Comparison of ENCODE assay signal across 15 mouse cellular contexts in the genomic region with DNA sequence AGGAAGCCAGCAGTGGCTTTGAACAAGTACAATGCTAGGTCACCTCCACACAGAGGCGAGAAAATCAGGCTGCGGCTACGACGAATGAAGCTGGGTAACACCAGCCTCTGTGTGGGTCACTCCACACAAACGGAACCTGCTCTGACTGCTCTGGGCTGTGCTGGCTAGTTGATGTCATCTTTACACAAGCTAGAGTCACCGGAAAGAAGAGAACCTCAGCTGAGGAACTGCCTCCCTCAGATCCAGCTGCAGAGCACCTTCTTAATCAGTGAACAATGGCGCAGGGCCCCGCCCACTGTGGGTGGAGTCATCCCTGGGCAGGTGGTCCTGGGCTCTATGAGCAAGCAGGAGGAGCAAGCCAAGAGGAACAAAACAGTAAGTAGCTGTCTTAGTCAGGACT. TPM values are rescaled to one million over a fixed set of nuclear protein-coding genes. Genes with fewer than 3 reads are reported as not detected.
DNase-seq lines count a peak whose midpoint lies in the region; ATAC-seq lines count a peak whose summit lies in the region.
"Had no signal": no experiment of that assay in that cellular context is flagged by ENCODE, and none has a peak within 500 bp of the region (broad histone marks: within the 10 kb centered on the region; RNA-seq: fewer than 3 reads in every experiment).

No protein-coding gene starts in this region.

- no peaks in the 10 kb centered on the region for H3K4me1 ChIP-seq in limb, embryonic 13.5 days
- peaks cover 7% of the 10 kb centered on the region for H3K4me1 ChIP-seq in limb, embryonic 10.5 days
- H3K4me1 ChIP-seq: midbrain, embryonic 12.5 days; stomach, embryonic 15.5 days had no signal

- H3K9me3 ChIP-seq in limb, embryonic 13.5 days, result no peaks in the 10 kb centered on the region
- no peaks in the 10 kb centered on the region for H3K9me3 ChIP-seq in limb, embryonic 10.5 days (replicated peaks)
- H3K9me3 ChIP-seq: midbrain, embryonic 12.5 days; stomach, embryonic 15.5 days had no signal

- WGBS in limb, embryonic 13.5 days, result 71% methylated on average over 8 of the region's 8 CpGs
- WGBS in limb, embryonic 10.5 days, result 63% methylated on average over 8 of the region's 8 CpGs

- H3K9ac ChIP-seq in limb, embryonic 13.5 days, result no peak overlapping the region
- H3K9ac ChIP-seq: midbrain, embryonic 12.5 days; stomach, embryonic 15.5 days had no signal

- DNase-seq in limb, embryonic 10.5 days (ENCODE audit: low spot score), result no peak
- peak; percentile 76 to 84 for DNase-seq in thymus, postnatal 36 days
- DNase-seq in left cerebral cortex, postnatal 25 days (ENCODE audit: low spot score in 2 of 2), result no peak
- no peak for DNase-seq in right cerebral cortex, postnatal 36 days (ENCODE audit: low spot score in 2 of 2)
- DNase-seq in urinary bladder, postnatal 14 days (ENCODE audit: low spot score), result no peak
- DNase-seq: cerebellum, postnatal 10 days; gastrocnemius, postnatal 25 days had no signal

- H3K36me3 ChIP-seq in limb, embryonic 13.5 days, result peaks cover 63% of the 10 kb centered on the region
- peaks cover 41% of the 10 kb centered on the region for H3K36me3 ChIP-seq in limb, embryonic 10.5 days
- H3K36me3 ChIP-seq: stomach, embryonic 15.5 days had no signal

- no peak overlapping the region for H3K4me2 ChIP-seq in limb, embryonic 13.5 days (replicated peaks)
- H3K4me2 ChIP-seq: midbrain, embryonic 12.5 days; stomach, embryonic 15.5 days had no signal

- no peaks in the 10 kb centered on the region for H3K27me3 ChIP-seq in limb, embryonic 13.5 days
- H3K27me3 ChIP-seq in limb, embryonic 10.5 days (ENCODE audit: low read depth, poor library complexity, severe bottlenecking), result no peaks in the 10 kb centered on the region
- H3K27me3 ChIP-seq: midbrain, embryonic 12.5 days; stomach, embryonic 15.5 days had no signal

- H3K4me3 ChIP-seq in limb, embryonic 13.5 days, result no peak overlapping the region
- H3K4me3 ChIP-seq in limb, embryonic 10.5 days, result no peak overlapping the region
- H3K4me3 ChIP-seq: layer of hippocampus, adult 2 months; midbrain, embryonic 12.5 days; stomach, embryonic 15.5 days had no signal

- H3K27ac ChIP-seq in limb, embryonic 13.5 days, result no peak overlapping the region
- no peak overlapping the region for H3K27ac ChIP-seq in limb, embryonic 10.5 days
- H3K27ac ChIP-seq: layer of hippocampus, adult 2 months; midbrain, embryonic 12.5 days; stomach, embryonic 15.5 days had no signal

- intact Hi-C loops in left cerebral cortex, postnatal 25 days (cut with DNase I), result no loop called here

- peak; percentile 40; the same call in 1 of the 2 replicates for ATAC-seq in limb, embryonic 13.5 days (ENCODE audit: low FRiP score, low read depth)
- ATAC-seq in activated CD4-positive, CD25-positive, alpha-beta regulatory T cell, adult 4 months, result peak; percentile 79
- ATAC-seq in megakaryocyte progenitor cell, adult 5-6 weeks (replicated peaks; ENCODE audit: poor library complexity), result peak; percentile 68

RNA-seq across cellular contexts. Expression of a gene that starts 17.5 kb away (rescaled TPM):
- 14.2 and 18.6 TPM in 2 replicates for polyA plus RNA-seq in limb, embryonic 13.5 days (2015; fragmentation: Nextera tagmentation; extraction: Ambion mirVana)
- polyA plus RNA-seq in limb, embryonic 10.5 days (2016; fragmentation: Nextera tagmentation; extraction: Ambion mirVana), result 11.8 and 17.0 TPM in 2 replicates
- polyA plus RNA-seq in activated CD4-positive, CD25-positive, alpha-beta regulatory T cell, adult 4 months (2017; shearing (Covaris generic)), result 10 to 100 TPM; 28.0 to 42.8 TPM
- 6.8 and 8.0 TPM in 2 replicates for total RNA-seq in megakaryocyte progenitor cell, adult 5-6 weeks (2015)
- total RNA-seq in megakaryocyte progenitor cell, adult 5-6 weeks (2017), result 2.4 and 7.6 TPM in 2 replicates
- total RNA-seq in left cerebral cortex, postnatal 25 days (2021), result 10 to 100 TPM in 1 of 2 experiments, 1 to 10 TPM in 1; 9.5 to 10.9 TPM

RNA-seq across cellular contexts. Expression of a gene that starts 19.3 kb away (rescaled TPM):
- polyA plus RNA-seq in limb, embryonic 13.5 days (2015; fragmentation: Nextera tagmentation; extraction: Ambion mirVana), result 124 TPM in 2 replicates
- 94.3 and 102 TPM in 2 replicates for polyA plus RNA-seq in limb, embryonic 10.5 days (2016; fragmentation: Nextera tagmentation; extraction: Ambion mirVana)
- 10 to 100 TPM; 36.4 to 44.7 TPM for polyA plus RNA-seq in activated CD4-positive, CD25-positive, alpha-beta regulatory T cell, adult 4 months (2017; shearing (Covaris generic))
- total RNA-seq in megakaryocyte progenitor cell, adult 5-6 weeks (2015), result 20.7 and 27.4 TPM in 2 replicates
- total RNA-seq in megakaryocyte progenitor cell, adult 5-6 weeks (2017), result 15.2 and 16.7 TPM in 2 replicates
- 10 to 100 TPM; 64.7 to 68.8 TPM for total RNA-seq in left cerebral cortex, postnatal 25 days (2021)

RNA-seq across cellular contexts. Expression of a gene that starts 41.5 kb away (rescaled TPM):
- not detected in 2 replicates for polyA plus RNA-seq in limb, embryonic 13.5 days (2015; fragmentation: Nextera tagmentation; extraction: Ambion mirVana)
- polyA plus RNA-seq in limb, embryonic 10.5 days (2016; fragmentation: Nextera tagmentation; extraction: Ambion mirVana), result not detected in 2 replicates
- under 1 TPM in 1 of 2 experiments, not detected in 1; 0.78 TPM for polyA plus RNA-seq in activated CD4-positive, CD25-positive, alpha-beta regulatory T cell, adult 4 months (2017; shearing (Covaris generic))
- not detected in 2 replicates for total RNA-seq in megakaryocyte progenitor cell, adult 5-6 weeks (2015)
- not detected in 2 replicates for total RNA-seq in megakaryocyte progenitor cell, adult 5-6 weeks (2017)
- 1 to 10 TPM; 3.4 to 4.0 TPM for total RNA-seq in left cerebral cortex, postnatal 25 days (2021)
- total RNA-seq: liver, adult 2 months had no signal
- polyA plus RNA-seq: hindbrain, embryonic 11.5 days; liver, adult 2 months; midbrain, embryonic 12.5 days had no signal

Comparison
In these comparisons a context has a peak if more than half of its experiments do, and no peak if none do; other contexts are left out.
1. DNase-seq: peak in thymus, postnatal 36 days (2 of 2); none in limb, embryonic 10.5 days (single experiment), left cerebral cortex, postnatal 25 days (0 of 2), right cerebral cortex, postnatal 36 days (0 of 2) and urinary bladder, postnatal 14 days (single experiment).
2. Peak in every context shown above with its lines, with median percentiles within 50 percentile points of each other: ATAC-seq.